Mouse (Mus musculus) C2C12 (cell line): ENCODE results near the gene Pigk. TPM values are rescaled to one million over a fixed set of nuclear protein-coding genes. Genes with fewer than 3 reads are reported as not detected.

ENCODE experiments used
- H3K27me3 ChIP-seq: one replicate; pipeline ENCODE4 v1.6.1; 2011; ENCODE audit not compliant: control insufficient read depth, insufficient read depth, insufficient read length
- H3K36me3 ChIP-seq: one replicate; pipeline ENCODE4 v1.6.1; 2011; ENCODE audit not compliant: control insufficient read depth, insufficient read depth
- H3K4me3 ChIP-seq: one replicate; pipeline ENCODE4 v1.5.1; 2011; ENCODE audit warnings: mild to moderate bottlenecking, control low read depth; ENCODE audit not compliant: poor library complexity, insufficient read depth, severe bottlenecking
- H3K79me2 ChIP-seq: one replicate; pipeline ENCODE4 v1.6.1; 2011; ENCODE audit not compliant: control insufficient read depth, insufficient read depth
- H3K79me3 ChIP-seq: one replicate; pipeline ENCODE4 v1.6.1; 2011; ENCODE audit warnings: low read depth, control low read depth
- H3ac ChIP-seq: one replicate; pipeline ENCODE3; 2011; ENCODE audit warnings: low read depth; ENCODE audit not compliant: control insufficient read depth, insufficient read length
- CEBPB ChIP-seq: IDR thresholded peaks from one replicate; pipeline ENCODE4 v1.6.1; 2011; ENCODE audit warnings: low read depth, mild to moderate bottlenecking, control low read depth, moderate library complexity
- CTCF ChIP-seq: IDR thresholded peaks from one replicate; pipeline ENCODE4 v1.5.1; 2011; ENCODE audit not compliant: control insufficient read depth, insufficient read depth, insufficient read length
- FOSL1 ChIP-seq: IDR thresholded peaks from one replicate; pipeline ENCODE4 v1.8.0; 2011; ENCODE audit warnings: mild to moderate bottlenecking, low read length; ENCODE audit not compliant: poor library complexity, insufficient read depth, severe bottlenecking
- MAX ChIP-seq: IDR thresholded peaks from one replicate; pipeline ENCODE4 v1.6.1; 2011; ENCODE audit warnings: mild to moderate bottlenecking, control low read depth
- MYOD1 ChIP-seq: IDR thresholded peaks from one replicate; pipeline ENCODE4 v1.6.1; 2011; ENCODE audit warnings: low read depth; ENCODE audit not compliant: control insufficient read depth, insufficient read length
- MYOG ChIP-seq: IDR thresholded peaks from one replicate; pipeline ENCODE4 v1.6.1; 2011; ENCODE audit not compliant: control insufficient read depth, insufficient read length; ENCODE audit errors: extremely low read depth
- USF1 ChIP-seq: IDR thresholded peaks from one replicate; pipeline ENCODE4 v1.6.1; 2011; ENCODE audit warnings: low read depth, mild to moderate bottlenecking, control low read depth, moderate library complexity
- long read RNA-seq, 2 experiments: library from polyadenylated mRNA; unstranded; transcript quantifications; one replicate each; pipeline ENCODE4 v2.0.0; 2019 to 2020
- polyA plus RNA-seq: library from polyadenylated mRNA; unstranded; fragments of >200 nt; fragmentation: generic; extraction: Trizol; gene quantifications from one replicate; pipeline ENCODE4 v1.2.1, GENCODE M21; 2012; ENCODE audit warnings: missing spikeins

Gene Pigk
- 13.1 TPM for polyA plus RNA-seq
- long read RNA-seq, experiment 1, full-length matches to known transcripts, result 52 of 60 reads
- long read RNA-seq, experiment 1, partial matches to known transcripts, result 2 of 60 reads
- long read RNA-seq, experiment 1, other reads (novel, unspliced or antisense), result 6 of 60 reads
- long read RNA-seq, experiment 2, full-length matches to known transcripts, result 112 of 125 reads
- long read RNA-seq, experiment 2, partial matches to known transcripts, result 0 of 125 reads
- long read RNA-seq, experiment 2, other reads (novel, unspliced or antisense), result 13 of 125 reads

DNA sequence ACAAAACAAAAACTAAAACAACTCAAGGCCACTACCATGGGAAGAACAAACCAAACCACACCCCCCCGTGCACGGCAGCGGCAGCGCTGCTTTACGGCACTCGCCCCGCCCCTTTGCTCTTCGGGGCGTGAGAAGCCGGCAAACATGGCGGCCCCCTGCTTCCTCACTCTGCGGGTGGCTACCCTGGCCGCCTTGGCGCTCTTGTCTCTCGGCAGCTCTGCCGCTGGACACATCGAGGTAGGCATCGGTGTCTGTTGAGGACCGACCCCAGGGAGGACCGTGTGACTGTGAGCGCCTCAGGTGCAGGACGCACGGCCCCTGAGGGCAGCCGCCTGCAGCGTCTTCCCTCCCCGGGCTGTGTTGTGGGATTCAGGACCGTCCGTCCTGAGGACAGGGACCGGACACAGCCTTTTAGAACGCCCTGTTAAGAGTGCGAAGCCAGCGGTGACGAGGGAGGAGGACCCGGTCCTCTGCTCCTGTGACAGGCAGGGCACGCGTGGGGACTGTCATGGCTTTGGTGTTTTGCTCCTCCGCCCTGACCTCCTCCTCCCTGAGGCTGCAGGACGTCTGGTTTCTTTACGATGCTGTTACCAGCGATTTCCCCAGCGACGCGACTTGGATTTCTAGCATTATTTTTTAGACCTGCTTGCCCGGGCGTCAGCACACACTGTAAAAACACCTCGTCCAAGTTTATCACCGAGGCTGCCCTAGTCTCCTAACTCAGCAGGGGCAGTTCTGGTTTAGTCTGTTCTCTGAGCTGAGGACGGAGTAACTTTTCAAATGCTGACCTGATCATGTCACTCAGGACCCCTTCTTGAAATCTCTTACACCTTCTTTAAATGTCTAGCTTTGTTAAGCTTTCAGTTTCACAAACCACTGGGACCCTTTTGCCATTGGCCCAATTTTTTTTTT, at the start of gene Pigk:
TSS of gene Pigk (plus strand) at position 110 of the 912 bp plus-strand sequence.
- peaks cover 26% of the 10 kb centered on the region for H3K79me2 ChIP-seq
- TF ChIP-seq USF1, result no peak
- no peak for TF ChIP-seq CEBPB
- TF ChIP-seq CTCF, result no peak
- TF ChIP-seq MAX, result no peak
- no peak for TF ChIP-seq MYOD1

DNA sequence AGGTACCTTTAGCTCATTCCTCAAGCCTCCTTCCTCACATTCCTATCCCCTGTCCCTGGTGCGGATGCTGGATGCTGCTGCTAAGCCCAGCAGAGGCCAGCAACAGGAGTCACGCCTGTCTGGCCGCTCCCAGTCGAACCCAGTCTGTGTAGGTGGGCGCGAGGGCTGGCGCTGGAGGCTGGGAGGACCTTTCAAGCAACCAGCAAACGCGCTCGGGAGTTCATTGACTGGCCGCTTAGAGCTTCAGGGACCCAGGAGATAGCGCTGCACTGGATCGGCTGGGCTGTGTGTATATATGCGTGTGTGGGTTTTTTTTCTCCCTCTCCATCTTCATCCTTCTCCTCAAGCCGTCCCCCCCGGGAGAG, 46.9 kb upstream of the Pigk start:
- no peaks in the 10 kb centered on the region for H3K79me2 ChIP-seq
- TF ChIP-seq MYOD1 (no peak), MAX (no peak), MYOG (no peak)
- peaks cover 21% of the 10 kb centered on the region for H3K27me3 ChIP-seq

More for the DNA sequence above, at the start of gene Pigk:
- Histone ChIP-seq H3K4me3 (peak within 1 kb of the TSS; percentile 86), H3K27me3 (no peaks in the 10 kb centered on the region), H3ac (peak within 1 kb of the TSS; percentile 91), H3K79me3 (peaks cover 7% of the 10 kb centered on the region), H3K36me3 (no peaks in the 10 kb centered on the region)

DNA sequence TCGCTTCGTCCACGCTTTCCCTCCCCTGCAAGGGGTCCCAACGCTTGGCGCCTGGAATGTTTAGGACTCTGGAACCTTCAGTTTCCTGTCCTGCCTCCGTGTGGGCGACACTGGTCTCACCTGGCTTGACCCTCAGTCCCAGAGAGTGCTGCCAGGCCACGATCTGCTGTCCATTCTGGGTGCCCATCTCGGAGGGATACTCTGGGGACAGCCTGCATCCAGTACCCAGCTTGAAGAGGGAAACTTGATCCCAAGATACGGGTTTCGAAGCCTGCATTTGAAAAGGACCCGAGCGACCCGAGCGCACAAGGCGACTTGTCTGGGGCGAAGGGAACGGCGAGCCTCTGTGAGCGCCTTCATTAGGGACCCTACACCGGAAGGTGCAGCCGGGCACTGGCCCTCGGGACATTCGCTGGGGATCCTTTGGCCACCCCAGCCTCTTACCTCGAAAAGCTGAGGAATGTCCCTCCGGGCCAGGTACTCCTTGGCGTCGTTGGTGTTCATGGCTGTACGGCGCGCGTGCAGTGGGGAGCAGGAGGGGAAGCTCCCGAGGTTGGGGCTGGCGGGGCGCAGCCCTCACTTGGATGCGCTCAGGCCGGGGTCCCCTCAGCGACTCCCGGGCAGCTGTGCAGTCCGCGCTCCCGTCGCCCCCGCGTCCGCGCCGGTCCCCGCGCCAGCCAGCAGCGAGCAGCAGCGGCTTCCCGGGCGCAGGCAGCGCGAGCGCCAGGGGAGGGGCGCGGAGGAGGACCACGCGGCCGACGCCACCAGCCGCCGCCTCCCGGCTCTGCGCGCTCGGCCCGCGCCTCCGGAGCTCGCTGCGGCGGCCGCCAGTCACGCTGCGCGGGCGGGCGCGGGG, 46.3 kb upstream of the Pigk start:
- no peaks in the 10 kb centered on the region for H3K79me3 ChIP-seq
- no peaks in the 10 kb centered on the region for H3K79me2 ChIP-seq
- no peaks in the 10 kb centered on the region for H3K36me3 ChIP-seq
- no peak overlapping the region for H3K4me3 ChIP-seq
- TF ChIP-seq FOSL1, result no peak
- no peak for TF ChIP-seq CTCF
- peak overlapping the region; percentile 13 for H3ac ChIP-seq
- peaks cover 21% of the 10 kb centered on the region for H3K27me3 ChIP-seq

More for the DNA sequence above, 46.9 kb upstream of the Pigk start:
- H3K36me3 ChIP-seq, result no peaks in the 10 kb centered on the region
- no peak overlapping the region for H3K4me3 ChIP-seq
- H3ac ChIP-seq, result no peak overlapping the region
- no peaks in the 10 kb centered on the region for H3K79me3 ChIP-seq

DNA sequence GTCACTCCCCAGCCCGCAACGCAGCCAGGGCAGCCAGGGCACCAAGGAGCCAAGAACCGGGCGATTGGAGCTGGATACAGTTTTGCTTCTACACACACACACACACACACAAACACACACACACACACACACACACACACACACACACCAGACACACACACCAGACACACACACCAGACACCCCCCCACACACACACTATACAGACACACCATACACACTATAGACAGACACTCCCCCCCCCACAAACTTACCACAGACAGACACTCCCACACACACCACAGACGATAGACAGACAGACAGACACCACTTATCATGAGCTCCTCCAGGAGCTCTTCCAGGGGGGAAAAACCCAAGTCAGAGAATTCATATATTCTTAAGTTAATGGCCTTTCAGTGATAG, 45.7 kb upstream of the Pigk start, which contains the start of gene Ak5:
TSS of gene Ak5 (minus strand) at position 122 of the 400 bp plus-strand sequence.
- Histone ChIP-seq H3K36me3 (no peaks in the 10 kb centered on the region), H3K4me3 (no peak within 1 kb of the TSS), H3K79me2 (no peaks in the 10 kb centered on the region), H3K79me3 (no peaks in the 10 kb centered on the region), H3K27me3 (peaks cover 21% of the 10 kb centered on the region), H3ac (peak within 1 kb of the TSS; percentile 13)
- no peak for TF ChIP-seq USF1
- no peak for TF ChIP-seq FOSL1
- TF ChIP-seq CTCF, result no peak
- no peak for TF ChIP-seq MAX
- no peak for TF ChIP-seq CEBPB
- no peak for TF ChIP-seq MYOD1
- TF ChIP-seq MYOG, result no peak

DNA sequence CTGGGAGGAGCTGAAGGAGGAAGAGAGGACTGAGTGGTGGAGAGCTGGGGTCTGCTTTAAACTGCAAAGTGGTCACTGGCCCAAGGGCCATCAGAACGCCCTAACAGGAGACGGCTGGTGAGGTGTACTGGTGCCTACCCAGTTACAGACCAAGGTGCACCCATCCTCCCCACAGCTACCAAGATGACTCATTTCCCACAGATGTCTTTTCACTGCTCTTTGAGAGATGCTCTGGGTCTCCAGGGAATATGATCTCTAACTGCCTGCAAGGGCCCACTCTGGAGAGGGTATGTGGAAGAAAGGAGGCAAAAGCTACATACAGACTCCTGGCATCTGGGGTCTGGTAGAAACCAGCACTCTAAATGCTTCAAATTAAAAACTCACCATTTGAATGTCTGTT, 45.1 kb upstream of the Pigk start:
- TF ChIP-seq USF1 (no peak), MYOG (no peak), FOSL1 (no peak), CTCF (no peak), CEBPB (no peak), MAX (no peak), MYOD1 (no peak)

More for the DNA sequence above, 45.1 kb upstream of the Pigk start:
- peaks cover 18% of the 10 kb centered on the region for H3K27me3 ChIP-seq
- H3ac ChIP-seq, result no peak overlapping the region
- H3K79me2 ChIP-seq, result no peaks in the 10 kb centered on the region
- H3K4me3 ChIP-seq, result no peak overlapping the region
- no peaks in the 10 kb centered on the region for H3K36me3 ChIP-seq
- H3K79me3 ChIP-seq, result no peaks in the 10 kb centered on the region
